Mouse (Mus musculus) lung, postnatal 25 days (tissue): ENCODE measurements at regions not wholly inside any gene's neighbourhood (a gene's known extent, or its start where the extent isn't known, plus 50 kb on each side); places are given as distances from the start of the nearest gene placed in this dataset.

ENCODE experiments used
- DNase-seq: peaks from one replicate; pipeline ENCODE4 v3.0.0; 2022; ENCODE audit warnings: low spot score

- peak; percentile 22 for DNase-seq
These were observed 59.2 kb downstream of the Areg start for GRCm38 (mm10) chr5:91198620-91199019.

DNA sequence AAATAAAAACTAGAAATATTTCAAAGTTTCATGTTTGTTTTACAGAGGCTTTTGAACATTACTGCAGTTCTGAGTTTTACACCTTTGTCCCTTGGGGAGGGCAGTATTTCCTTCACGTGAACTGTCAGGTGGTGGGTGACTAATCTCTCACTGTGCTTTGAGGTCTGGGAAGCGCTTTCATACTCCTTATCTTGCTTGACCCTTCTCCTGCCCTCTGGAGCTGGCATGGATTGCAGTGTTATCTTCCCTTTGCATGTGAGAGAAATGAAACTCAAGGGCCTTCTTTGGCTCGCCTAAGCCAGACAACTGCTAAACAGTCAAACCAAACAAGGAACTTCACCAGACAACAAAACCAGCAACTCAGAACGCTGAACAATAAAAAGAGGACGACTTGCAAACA is 61.0 kb downstream of the Areg start:
- DNase-seq: no peak

DNA sequence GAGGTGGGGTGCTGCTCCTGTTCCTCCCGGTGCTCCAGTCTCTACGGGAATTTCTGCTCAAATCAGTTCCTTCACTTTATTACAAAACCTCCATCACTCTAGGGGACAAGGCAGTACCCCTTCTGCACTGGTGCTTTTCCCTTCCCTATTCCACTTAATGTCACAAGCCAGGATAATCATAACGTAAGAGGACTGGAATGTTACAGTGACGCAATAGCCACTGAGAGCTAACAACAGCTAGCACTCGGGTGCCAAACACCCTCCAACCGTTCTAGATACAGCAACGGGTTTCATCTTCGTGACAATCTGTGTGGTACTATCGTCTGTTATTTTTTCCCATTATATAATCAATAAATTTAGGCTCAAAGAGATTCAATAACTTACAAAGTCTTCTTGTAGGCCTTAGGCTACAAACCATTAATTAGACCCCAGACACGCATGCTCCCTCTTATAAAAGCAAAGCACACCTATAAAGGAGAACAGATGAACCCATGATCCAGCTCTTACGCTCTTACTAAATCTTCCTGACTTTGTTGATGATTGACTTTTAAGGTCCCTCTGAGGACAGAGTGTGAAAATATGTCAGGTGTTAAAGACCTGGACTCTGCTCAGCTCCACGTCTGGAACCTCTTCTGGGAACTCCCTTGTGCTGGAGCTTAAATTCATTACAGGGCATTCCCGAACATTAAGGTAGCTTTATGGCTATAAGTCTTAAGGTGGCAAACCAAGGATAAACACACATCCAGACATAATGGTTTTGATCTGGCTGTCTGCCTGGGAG is 65.0 kb downstream of the Areg start:
- DNase-seq: peak; percentile 64

GRCm38 (mm10) chr5:91205350-91205880 is 66.0 kb downstream of the Areg start:
- DNase-seq: peak; percentile 63

DNA sequence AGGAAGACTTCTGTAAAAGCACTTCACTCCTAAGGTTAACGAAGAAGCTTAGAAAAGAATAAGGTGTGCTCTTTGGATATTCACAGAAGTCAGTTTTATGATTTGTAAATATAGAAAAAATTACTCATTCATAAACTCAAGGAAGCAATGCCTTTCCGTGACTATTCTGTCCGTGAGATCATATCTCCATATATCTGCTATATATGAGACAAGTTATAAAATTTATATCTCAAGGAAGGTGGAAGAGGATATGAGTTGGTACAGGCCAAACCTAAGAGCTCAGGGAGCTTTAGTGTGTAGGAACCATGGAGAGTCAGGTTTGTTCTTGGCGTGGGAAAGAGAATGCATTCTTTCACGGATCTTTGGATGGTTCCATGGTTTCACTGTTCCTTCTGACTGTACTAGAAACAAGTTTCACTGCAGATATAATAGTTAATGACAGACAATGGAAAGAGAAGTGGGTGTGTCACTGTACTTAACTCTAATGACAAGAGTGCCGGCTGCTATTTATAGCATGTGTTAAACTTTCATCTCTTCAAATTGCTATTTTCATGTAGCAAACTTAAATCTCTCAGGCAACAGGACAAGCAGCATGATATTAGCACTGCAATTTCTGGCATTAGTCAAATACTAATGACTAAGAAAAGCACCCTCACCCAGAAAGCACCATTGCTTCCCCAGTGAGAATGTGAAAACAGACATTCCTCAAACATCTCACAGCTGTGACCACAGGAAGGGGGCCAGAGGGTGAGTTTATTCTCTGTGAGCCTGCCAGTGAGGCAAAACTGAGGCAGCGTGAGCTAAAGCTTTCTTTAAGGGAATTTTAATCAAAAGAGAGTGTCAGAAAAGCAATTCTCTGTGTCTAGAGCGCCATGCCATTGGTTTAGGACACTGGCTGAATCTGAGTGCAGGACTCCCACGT is 67.4 kb downstream of the Areg start:
- DNase-seq: no peak

GRCm38 (mm10) chr5:91220174-91220573 is 80.8 kb downstream of the Areg start:
- DNase-seq: peak; percentile 5

DNA sequence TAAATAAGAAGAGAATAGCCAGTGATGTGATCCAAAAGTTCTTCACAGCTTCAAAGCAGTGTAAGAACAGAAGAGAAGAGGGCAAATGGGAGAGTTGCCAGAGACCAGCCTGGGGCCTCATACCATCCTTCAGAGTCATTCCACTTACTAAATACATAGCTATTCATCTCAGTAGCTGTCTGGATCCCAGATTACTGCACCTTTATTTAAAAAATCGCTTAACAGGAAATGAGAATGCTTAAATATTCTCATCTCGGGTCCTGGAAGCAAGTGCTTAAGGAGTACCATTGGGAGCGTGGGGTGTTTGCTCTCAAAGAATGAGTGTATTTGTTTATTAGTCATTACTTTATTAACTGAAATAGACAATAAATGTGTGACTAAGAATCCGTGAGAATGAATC is 102.3 kb downstream of the Areg start:
- DNase-seq: no peak

GRCm38 (mm10) chr5:91247444-91247843 is 108.0 kb downstream of the Areg start:
- DNase-seq: no peak

DNA sequence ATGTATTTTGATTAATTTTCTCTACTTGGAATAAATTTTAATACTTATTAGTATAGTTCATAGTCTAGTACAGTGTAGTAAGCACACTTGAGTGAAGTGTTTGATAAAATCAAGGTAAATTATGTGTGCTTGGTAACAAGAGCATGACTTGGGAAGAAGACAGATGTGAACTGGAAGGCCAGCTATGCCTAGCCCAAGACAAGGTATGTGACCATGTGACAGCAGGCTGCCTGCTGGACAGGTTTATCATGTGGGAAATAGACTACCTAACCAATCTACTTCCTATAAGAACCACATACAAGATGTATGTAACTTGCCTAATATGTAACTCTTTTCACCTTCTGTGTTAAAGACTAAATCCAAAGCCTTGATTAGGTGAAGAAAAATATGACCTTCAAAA is 122.5 kb downstream of the Areg start:
- DNase-seq: peak; percentile 15

DNA sequence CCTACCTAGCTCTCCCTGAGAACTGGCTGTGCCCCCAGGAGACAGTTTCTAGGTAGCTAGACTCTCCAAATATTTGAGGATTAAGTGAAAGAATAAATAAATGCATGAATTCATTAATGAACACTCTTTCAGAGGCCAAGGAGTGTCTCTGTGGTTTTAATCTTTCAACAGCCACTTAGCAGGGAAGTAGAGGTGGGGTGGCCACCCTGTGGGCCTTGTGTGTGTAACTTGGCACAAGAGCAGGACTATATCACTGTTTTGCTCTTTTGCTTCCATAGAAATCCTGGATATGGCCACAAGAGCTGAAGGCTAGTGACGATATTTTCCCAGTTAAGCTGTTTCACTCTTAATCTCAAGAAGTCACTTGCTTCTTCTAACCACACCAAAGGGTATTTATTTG is 123.1 kb downstream of the Areg start:
- peak; percentile 62 for DNase-seq

GRCm38 (mm10) chr5:91270747-91271146 is 131.3 kb downstream of the Areg start:
- DNase-seq: peak; percentile 14

- DNase-seq: peak; percentile 29
These were observed 131.4 kb downstream of the Btc start for GRCm38 (mm10) chr5:91271416-91271815.

DNA sequence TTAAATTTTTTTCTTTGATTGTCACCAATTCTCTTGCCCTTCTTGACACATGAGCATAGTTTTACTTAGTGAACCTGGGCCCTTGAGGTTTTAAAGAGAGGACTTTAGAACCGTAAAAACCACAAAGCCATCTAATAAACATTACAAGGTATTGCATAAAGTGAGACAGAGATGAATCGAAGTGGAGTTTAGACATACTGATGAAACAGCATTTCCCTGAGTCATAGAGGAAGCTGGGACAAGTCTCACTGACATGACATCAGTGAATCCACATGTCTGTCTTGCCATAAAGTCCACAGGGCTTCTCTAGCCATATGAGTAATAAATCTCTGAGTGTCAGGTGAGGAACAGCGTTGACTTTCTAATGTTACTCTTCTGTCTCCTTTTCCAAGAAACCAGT is 128.4 kb downstream of the Btc start:
- DNase-seq: no peak

DNA sequence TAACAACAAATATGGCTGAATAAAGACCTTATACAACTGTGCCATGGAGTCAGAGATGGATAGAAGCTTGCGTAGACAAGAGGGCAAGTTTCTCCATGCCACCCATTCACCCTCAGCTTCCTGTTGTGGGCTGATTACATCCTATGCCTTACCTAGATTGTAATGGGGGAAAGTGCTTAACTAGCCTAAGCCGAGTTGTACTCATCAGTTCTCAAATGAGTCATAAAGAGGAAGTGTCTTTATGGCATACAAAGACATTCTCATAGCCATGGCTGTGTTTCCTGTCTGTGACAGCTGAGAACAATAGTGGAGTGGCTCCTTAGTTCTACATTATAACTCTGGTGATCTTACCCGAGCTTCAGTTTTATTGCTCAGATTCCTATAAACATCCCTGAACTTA is 124.3 kb downstream of the Btc start:
- DNase-seq: no peak

- DNase-seq: no peak
These were observed 123.3 kb downstream of the Btc start for GRCm38 (mm10) chr5:91279464-91279863.

DNA sequence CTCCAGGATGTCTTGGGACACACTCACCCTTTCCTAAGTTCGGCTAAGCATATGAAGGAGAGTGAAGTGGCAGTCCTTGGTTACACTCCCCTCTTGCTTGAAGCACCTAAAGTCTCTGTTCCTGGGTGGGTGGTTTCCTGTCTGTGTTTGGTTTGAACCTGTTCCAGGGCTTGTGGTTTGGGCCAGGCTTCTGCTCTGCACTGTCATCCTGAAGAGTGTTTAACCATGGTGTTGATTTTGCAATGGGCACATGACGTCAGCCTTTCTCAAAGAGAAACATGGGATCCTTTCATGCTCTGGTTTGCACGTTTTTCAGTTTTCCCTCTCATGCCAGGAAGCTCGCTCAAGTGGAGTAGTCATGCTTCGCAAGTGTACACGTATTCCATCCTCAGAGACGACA is 119.8 kb downstream of the Btc start:
- DNase-seq: peak; percentile 91

DNA sequence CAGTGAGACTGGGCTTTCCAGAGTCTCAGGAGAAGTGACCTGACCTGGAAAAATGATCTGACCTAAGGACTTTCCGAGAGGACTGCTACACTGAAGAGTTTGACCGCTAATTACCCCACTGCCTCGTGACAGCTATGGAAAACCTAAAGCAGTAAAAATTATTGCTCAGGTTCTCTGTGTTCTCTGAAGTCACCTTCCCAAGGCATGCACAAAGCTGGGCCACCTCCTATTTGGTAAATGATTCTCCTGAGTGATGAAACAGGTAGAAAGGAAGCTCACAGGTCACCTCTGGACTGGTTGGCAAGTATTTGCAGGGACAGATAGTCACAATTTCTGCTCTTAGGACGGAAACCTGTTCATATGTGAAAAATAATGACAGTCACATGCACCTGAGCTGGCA is 109.7 kb downstream of the Btc start:
- no peak for DNase-seq

DNA sequence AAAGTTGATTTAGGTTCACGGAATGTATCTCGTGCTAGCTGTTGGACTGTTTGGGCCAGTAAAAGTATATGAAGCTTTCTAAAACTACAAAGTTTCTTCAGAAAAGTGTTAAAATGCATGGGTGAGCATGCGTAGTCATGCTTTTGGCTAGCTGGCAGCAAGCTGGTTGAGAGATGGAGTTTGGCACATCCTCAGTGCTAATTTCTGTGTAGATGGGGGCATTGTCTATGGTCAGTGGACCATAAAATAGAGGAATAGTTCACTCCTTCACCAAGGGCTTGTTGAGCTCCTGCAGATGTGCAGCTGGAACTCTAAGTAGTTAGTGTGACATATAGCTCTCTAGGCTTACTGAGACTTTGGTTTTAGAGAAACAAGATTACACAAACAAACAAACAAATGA is 107.8 kb downstream of the Btc start:
- no peak for DNase-seq

DNA sequence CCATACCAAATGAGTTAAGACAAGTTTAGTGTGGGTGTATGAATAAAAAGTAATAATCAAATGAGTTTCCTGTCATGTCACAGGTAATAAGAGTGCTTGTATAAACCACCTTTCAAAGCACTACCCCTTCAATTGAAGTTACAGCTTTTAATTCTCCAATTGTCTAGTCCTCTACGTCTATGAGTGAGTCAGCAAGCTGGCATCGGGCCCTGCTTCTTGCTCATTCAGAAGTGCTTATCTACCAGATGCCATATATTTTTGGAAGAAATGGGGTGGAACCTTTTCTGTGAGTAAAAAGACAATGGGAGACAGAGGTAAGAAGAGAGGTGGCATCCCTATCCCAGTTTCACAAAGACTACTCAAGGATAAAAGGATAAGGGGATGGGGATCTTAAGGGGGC is 105.7 kb downstream of the Btc start:
- DNase-seq: no peak

DNA sequence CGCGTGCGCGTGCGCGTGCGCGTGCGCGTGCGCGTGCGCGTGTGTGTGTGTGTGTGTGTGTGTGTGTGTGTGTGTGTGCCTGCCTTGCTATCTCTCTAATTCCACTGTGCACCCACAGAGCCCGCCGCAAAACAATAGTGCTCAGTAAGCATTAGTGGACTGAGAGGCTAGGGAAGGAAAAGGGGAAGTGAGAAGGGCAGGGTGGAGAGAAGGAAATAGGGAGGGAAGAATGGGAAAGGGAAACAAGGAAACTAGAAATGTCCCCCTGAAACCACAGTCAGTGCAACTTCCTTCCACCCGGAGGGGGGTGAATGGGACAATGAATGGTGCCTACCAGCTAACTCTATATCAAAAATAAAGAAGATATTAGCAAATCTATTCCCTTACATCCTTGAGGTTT is 100.7 kb downstream of the Btc start:
- no peak for DNase-seq

GRCm38 (mm10) chr5:91302943-91303342 is 99.9 kb downstream of the Btc start:
- DNase-seq: no peak

DNA sequence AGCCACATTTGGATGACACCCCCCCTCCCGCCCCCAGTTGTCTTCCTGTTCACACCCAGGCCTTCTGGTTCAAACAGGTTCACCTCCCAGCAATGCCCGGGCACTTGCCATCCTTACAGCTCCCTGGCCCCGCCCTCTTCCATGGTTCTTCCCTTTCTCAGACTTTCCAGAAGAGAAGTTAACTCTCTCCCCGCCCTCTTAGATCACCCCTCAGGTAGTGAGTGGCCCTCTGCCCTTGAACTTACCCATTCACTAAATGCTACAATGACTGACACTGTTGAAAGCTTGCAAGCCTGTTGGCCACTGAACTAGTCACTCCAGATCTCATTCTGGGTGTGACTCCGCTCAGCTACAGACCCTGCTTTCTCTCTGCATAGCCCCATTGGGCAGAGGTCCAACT is 99.1 kb downstream of the Btc start:
- DNase-seq: no peak

- DNase-seq: no peak
These were observed 95.8 kb downstream of the Btc start for GRCm38 (mm10) chr5:91307031-91307430.
